8 mouse cellular contexts compared by ENCODE assay signal in genomic region chr9:45505487-45505939, GRCm38 (mm10).
A peak's percentile ranks its signal among the peaks of the same experiment; 100 is the strongest.
DNase-seq lines count a peak whose midpoint lies in the region; ATAC-seq and TF ChIP-seq lines count a peak whose summit lies in the region.

No protein-coding gene starts in this region.

- no peak overlapping the region for H3K27ac ChIP-seq in limb, embryonic 13.5 days
- no peak overlapping the region for H3K27ac ChIP-seq in limb, embryonic 10.5 days
- H3K27ac ChIP-seq in heart, postnatal 0 days (ENCODE audit: low read depth): peak overlapping the region; percentile 91
- peak overlapping the region; percentile 81 for H3K27ac ChIP-seq in lung, embryonic 14.5 days (ENCODE audit: low read depth)
- peak overlapping the region; percentile 81 for H3K27ac ChIP-seq in stomach, embryonic 15.5 days

- H3K4me2 ChIP-seq in limb, embryonic 13.5 days (replicated peaks): no peak overlapping the region
- H3K4me2 ChIP-seq in heart, postnatal 0 days (ENCODE audit: low read depth, low read length): peak overlapping the region; percentile 30
- no peak overlapping the region for H3K4me2 ChIP-seq in lung, embryonic 14.5 days
- H3K4me2 ChIP-seq in stomach, embryonic 15.5 days: no peak overlapping the region

- no peaks in the 10 kb centered on the region for H3K9me3 ChIP-seq in limb, embryonic 13.5 days
- H3K9me3 ChIP-seq in limb, embryonic 10.5 days (replicated peaks): no peaks in the 10 kb centered on the region
- no peaks in the 10 kb centered on the region for H3K9me3 ChIP-seq in heart, postnatal 0 days (replicated peaks; ENCODE audit: control insufficient read depth, low read length)
- H3K9me3 ChIP-seq in lung, embryonic 14.5 days (ENCODE audit: low read depth, low read length): no peaks in the 10 kb centered on the region
- no peaks in the 10 kb centered on the region for H3K9me3 ChIP-seq in stomach, embryonic 15.5 days

- 55% methylated on average over 4 of the region's 4 CpGs for WGBS in limb, embryonic 13.5 days
- 67% methylated on average over 4 of the region's 4 CpGs for WGBS in limb, embryonic 10.5 days
- 8% methylated on average over 4 of the region's 4 CpGs for WGBS in heart, postnatal 0 days
- 17% methylated on average over 4 of the region's 4 CpGs for WGBS in lung, embryonic 14.5 days
- WGBS in stomach, embryonic 15.5 days: 43% methylated on average over 4 of the region's 4 CpGs

- no peak; the same call in 1 of the 2 replicates for TF ChIP-seq EP300 in heart, postnatal 0 days (IDR thresholded peaks at IDR 0.05; ENCODE audit: low read depth)

- H3K36me3 ChIP-seq in limb, embryonic 13.5 days: no peaks in the 10 kb centered on the region
- no peaks in the 10 kb centered on the region for H3K36me3 ChIP-seq in limb, embryonic 10.5 days
- no peaks in the 10 kb centered on the region for H3K36me3 ChIP-seq in heart, postnatal 0 days (replicated peaks; ENCODE audit: control insufficient read depth, insufficient read depth, low read length)
- no peaks in the 10 kb centered on the region for H3K36me3 ChIP-seq in lung, embryonic 14.5 days (ENCODE audit: insufficient read depth)
- H3K36me3 ChIP-seq in stomach, embryonic 15.5 days: no peaks in the 10 kb centered on the region

- TF ChIP-seq CTCF in heart, postnatal 0 days (IDR thresholded peaks at IDR 0.05; ENCODE audit: low read depth): no peak
- TF ChIP-seq CTCF in lung, embryonic 14.5 days (IDR thresholded peaks at IDR 0.05; ENCODE audit: low read depth): no peak

- no peak overlapping the region for H3K9ac ChIP-seq in limb, embryonic 13.5 days
- H3K9ac ChIP-seq in heart, postnatal 0 days (replicated peaks; ENCODE audit: low read depth, low read length): no peak overlapping the region
- no peak overlapping the region for H3K9ac ChIP-seq in lung, embryonic 14.5 days
- H3K9ac ChIP-seq in stomach, embryonic 15.5 days: no peak overlapping the region

- no peaks in the 10 kb centered on the region; the same call in 1 of the 2 replicates for H3K27me3 ChIP-seq in limb, embryonic 13.5 days
- peaks cover 4% of the 10 kb centered on the region; the same call in 1 of the 2 replicates for H3K27me3 ChIP-seq in limb, embryonic 10.5 days (ENCODE audit: low read depth, poor library complexity, severe bottlenecking)
- no peaks in the 10 kb centered on the region for H3K27me3 ChIP-seq in heart, postnatal 0 days (ENCODE audit: control insufficient read depth, insufficient read depth, low read length)
- H3K27me3 ChIP-seq in lung, embryonic 14.5 days (ENCODE audit: insufficient read depth, low read length): no peaks in the 10 kb centered on the region
- H3K27me3 ChIP-seq in stomach, embryonic 15.5 days (replicated peaks): no peaks in the 10 kb centered on the region

- DNase-seq in limb, embryonic 10.5 days (ENCODE audit: low spot score): no peak
- peak; percentile 81 for DNase-seq in heart, postnatal 0 days (ENCODE audit: low spot score)
- peak; percentile 33 for DNase-seq in lung, embryonic 14.5 days
- DNase-seq in cerebellum, adult 9-11 months: no peak
- no peak for DNase-seq in right cerebral cortex, adult 2 months (ENCODE audit: low spot score in 2 of 2)
- no peak for DNase-seq in layer of hippocampus, adult 8-10 months (ENCODE audit: low spot score in 2 of 2)

- peaks cover 29% of the 10 kb centered on the region for H3K4me1 ChIP-seq in limb, embryonic 13.5 days
- peaks cover 28% of the 10 kb centered on the region for H3K4me1 ChIP-seq in limb, embryonic 10.5 days
- peaks cover 32% of the 10 kb centered on the region for H3K4me1 ChIP-seq in heart, postnatal 0 days (ENCODE audit: control insufficient read depth, insufficient read depth)
- H3K4me1 ChIP-seq in lung, embryonic 14.5 days (ENCODE audit: insufficient read depth): peaks cover 12% of the 10 kb centered on the region
- peaks cover 17% of the 10 kb centered on the region for H3K4me1 ChIP-seq in stomach, embryonic 15.5 days

- H3K4me3 ChIP-seq in limb, embryonic 13.5 days: no peak overlapping the region
- no peak overlapping the region for H3K4me3 ChIP-seq in limb, embryonic 10.5 days
- H3K4me3 ChIP-seq in heart, postnatal 0 days (ENCODE audit: low read depth, low read length): no peak overlapping the region
- H3K4me3 ChIP-seq in lung, embryonic 14.5 days (ENCODE audit: low read depth, low read length): no peak overlapping the region
- no peak overlapping the region for H3K4me3 ChIP-seq in stomach, embryonic 15.5 days (replicated peaks)

- ATAC-seq in limb, embryonic 13.5 days (ENCODE audit: low FRiP score, low read depth): peak; percentile 80
- ATAC-seq in heart, postnatal 0 days (ENCODE audit: insufficient read depth, low read depth): peak; percentile 93
- ATAC-seq in lung, embryonic 14.5 days (ENCODE audit: insufficient read depth): peak; percentile 77
- peak; percentile 80 for ATAC-seq in stomach, embryonic 15.5 days (ENCODE audit: insufficient read depth, low FRiP score, low read depth)

Comparison
In these comparisons a context has a peak if more than half of its experiments do, and no peak if none do; other contexts are left out.
1. H3K27ac ChIP-seq: peak in heart, postnatal 0 days (single experiment), lung, embryonic 14.5 days (single experiment) and stomach, embryonic 15.5 days (single experiment); none in limb, embryonic 13.5 days (single experiment) and limb, embryonic 10.5 days (single experiment).
2. DNase-seq: peak in heart, postnatal 0 days (single experiment) and lung, embryonic 14.5 days (single experiment); none in limb, embryonic 10.5 days (single experiment), cerebellum, adult 9-11 months (single experiment), right cerebral cortex, adult 2 months (0 of 2) and layer of hippocampus, adult 8-10 months (0 of 2).
3. Peak in every context shown above with its lines, with median percentiles within 50 percentile points of each other: ATAC-seq.